Mouse (Mus musculus): Measurements from ENCODE around the gene Rabggta.

Gene Rabggta

DNA sequence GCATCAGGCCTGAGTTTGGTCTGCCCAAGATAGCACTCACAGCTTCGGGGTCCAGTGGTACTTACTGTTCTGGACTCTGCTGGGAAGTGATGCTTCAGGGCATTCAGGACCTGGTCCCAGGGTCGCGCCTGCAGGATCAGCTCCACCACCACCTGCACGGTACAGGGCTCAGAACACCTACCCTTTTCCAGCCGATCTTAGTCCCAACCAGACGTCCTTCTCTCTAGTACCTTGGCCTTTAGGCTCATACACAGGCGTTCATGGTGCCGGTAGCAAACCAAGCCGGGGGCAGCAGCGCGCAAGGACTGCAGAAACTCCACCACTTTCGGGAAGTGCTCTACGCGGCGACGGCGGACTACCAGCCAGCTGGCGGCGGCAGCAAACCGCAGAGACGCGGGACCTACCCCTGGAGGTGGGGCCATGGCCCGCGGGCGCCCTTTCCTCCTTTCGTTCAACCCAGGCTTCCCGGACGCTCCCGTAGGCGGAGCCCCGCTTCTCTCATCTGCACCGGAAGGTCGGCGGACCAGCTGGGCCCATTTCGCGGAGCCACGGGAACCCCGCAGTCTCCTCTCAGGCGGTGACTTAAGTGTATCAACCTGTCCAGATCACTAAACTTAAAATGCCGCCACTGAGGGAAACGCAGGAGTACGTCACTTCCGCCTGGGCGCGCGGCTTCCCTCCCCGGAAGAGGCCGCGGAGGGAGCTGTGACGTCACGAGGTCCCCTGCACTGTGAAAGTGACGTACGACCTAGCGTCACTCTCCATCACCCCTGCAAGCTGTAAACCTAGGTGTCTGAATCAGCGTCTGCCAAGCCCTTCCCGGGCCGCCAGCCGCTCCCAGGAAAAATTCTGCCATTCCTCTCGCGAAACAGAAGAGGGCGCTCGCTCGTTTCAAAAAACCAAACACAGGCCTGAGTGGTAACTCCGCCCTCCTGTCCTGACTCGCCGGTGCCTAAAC, 40.6 kb downstream of the Rabggta start, which contains the start of gene Tinf2:
Gene Tinf2 (minus strand): TSS at position 661 of the 958 bp plus-strand sequence.
- peak; percentile 94 for DNase-seq

DNA sequence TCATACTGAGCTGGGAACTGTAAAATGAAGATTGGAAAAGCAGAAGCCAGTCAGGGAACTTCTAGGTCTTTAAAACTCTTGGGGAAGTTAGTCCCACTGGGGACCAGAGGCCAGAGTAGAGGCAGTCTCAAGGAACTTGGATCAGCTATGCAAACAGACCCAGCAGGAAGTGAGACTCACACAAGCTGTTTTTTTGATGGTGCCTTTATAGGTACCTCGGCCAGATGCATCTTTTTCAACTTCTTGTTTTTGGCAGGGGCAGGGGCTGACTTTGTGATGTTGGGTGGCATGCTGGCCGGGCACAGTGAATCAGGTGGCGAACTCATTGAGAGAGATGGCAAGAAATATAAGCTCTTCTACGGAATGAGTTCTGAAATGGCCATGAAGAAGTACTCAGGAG, 44.4 kb downstream of the Rabggta start:
- no peak for DNase-seq

DNA sequence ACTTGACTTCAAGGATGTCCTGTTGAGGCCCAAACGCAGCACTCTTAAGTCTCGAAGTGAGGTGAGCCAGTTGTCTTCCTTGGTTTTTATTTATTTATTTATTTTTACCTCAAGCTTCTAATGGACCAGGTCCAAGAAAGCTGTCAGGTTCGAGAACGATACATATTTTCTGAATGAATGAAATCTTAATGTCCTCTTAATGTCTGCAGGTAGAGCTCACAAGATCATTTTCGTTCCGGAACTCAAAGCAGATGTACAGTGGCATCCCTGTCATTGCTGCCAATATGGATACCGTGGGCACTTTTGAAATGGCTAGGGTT, 49.4 kb downstream of the Rabggta start:
- DNase-seq, result no peak

DNA sequence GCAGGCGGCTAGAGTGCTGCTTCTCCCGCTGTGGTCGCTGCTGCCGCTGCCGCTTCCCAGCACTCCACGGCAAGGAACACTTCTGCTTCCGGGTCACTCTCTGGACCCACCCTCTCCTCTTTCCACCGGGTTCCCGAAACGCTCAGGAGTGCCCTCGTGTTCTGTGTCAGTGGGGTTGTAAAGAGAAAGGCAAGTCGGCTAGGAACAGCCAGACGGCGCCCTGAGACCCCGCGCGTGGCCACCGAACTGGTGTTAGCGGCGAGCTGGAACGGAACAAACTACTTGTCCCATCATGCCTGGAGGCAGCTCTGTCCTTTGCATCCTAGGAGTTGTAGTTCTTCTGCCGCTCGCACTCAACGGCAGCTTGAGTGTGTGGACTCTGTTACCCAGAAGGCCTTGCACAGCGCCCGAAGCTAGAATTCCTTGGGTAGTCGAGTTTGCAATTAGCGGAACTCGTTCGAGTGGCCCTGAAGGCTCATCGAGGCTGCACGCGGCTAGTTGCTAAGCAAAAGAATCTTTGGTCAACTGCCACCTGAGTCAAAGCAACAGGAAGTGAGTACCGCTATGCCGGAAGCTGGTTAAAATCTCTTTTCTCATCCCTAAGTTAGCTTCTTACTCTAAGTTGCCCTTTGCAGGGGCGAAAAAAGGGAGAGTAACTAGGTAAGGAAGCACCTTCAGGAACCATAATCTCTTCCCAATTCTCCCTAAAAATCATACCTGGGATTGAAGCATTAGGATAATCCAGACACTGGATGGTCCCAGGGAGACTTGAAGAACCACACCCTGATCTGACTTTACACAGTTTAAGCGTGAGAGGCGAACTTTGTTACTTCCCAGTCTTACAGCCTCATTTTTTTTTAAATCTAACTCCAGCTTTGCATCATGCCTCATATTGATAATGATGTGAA, 50.0 kb downstream of the Rabggta start, which contains the start of the genes Gmpr2 and Nedd8:
Gene Gmpr2 (plus strand): TSS at position 109 of the 908 bp plus-strand sequence.
Gene Nedd8 (minus strand): TSS at position 292 of the 908 bp plus-strand sequence.
- DNase-seq, result peak; percentile 87

DNA sequence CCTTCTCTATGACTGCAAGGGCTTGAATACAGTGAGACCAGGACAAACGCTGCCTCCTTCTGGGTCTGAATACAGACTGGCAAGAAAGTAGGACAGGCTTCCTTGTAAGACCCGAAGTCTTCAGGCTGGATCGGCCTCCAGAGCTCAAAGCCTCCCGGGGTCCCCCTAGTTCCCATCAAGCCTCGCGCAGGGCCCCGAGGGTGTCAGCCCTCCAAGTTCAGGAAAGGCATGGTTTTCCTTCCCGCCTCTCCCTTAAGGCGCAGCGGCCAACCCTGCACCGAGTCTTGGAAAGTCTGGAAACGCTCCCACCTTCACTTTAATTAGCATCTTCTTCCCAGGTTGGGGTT, 50.6 kb downstream of the Rabggta start:
- DNase-seq, result no peak
